Mouse (Mus musculus) bone marrow macrophage, adult 2 months (primary cell): ENCODE data around the gene 2610002M06Rik.

ENCODE experiments used
- CTCF ChIP-seq: IDR thresholded peaks from 2 replicates; pipeline ENCODE4 v1.5.1; 2012; ENCODE audit warnings: low read depth, mild to moderate bottlenecking, low read length, moderate library complexity
- POLR2A ChIP-seq: IDR thresholded peaks from 2 replicates; pipeline ENCODE4 v1.6.1; 2012; ENCODE audit warnings: mild to moderate bottlenecking, low read depth, low read length, borderline replicate concordance

GRCm38 (mm10) chrX:107815502-107816217, 474 bp downstream of the 2610002M06Rik start:
- no peak for TF ChIP-seq POLR2A
- TF ChIP-seq CTCF = no peak
